Mouse (Mus musculus): Measurements from ENCODE around the gene Acacb. TPM values are rescaled to one million over a fixed set of nuclear protein-coding genes. Genes with fewer than 3 reads are reported as not detected.

Acacb gene
- polyA plus RNA-seq, 1 experiment from 2014 or later: 5.1 TPM

- Histone ChIP-seq H3K27ac (ENCODE audit: low read length) (no peak overlapping the region), H3K9me3 (replicated peaks; ENCODE audit: control insufficient read depth, low read length, poor library complexity, severe bottlenecking) (no peaks in the 10 kb centered on the region), H3K9ac (ENCODE audit: low read depth, low read length) (no peak overlapping the region), H3K36me3 (ENCODE audit: control insufficient read depth, insufficient read depth, low read length) (no peaks in the 10 kb centered on the region), H3K4me3 (ENCODE audit: low read depth, low read length) (no peak overlapping the region), H3K4me1 (ENCODE audit: control insufficient read depth, insufficient read depth, low read length) (peaks cover 2% of the 10 kb centered on the region; the same call in 1 of the 2 replicates), H3K4me2 (ENCODE audit: low read length) (no peak overlapping the region), H3K27me3 (ENCODE audit: control insufficient read depth, insufficient read depth, low read depth, low read length) (peaks cover 8% of the 10 kb centered on the region)
- ATAC-seq: no peak
- WGBS: 84% methylated on average over 8 of the region's 8 CpGs
These were observed 118.5 kb downstream of the Acacb start for GRCm38 (mm10) chr5:114264791-114265190.

- Histone ChIP-seq H3K9me3 (replicated peaks; ENCODE audit: control insufficient read depth, low read length, poor library complexity, severe bottlenecking) (no peaks in the 10 kb centered on the region), H3K9ac (ENCODE audit: low read depth, low read length) (no peak overlapping the region), H3K36me3 (ENCODE audit: control insufficient read depth, insufficient read depth, low read length) (no peaks in the 10 kb centered on the region), H3K27ac (ENCODE audit: low read length) (no peak overlapping the region), H3K4me1 (ENCODE audit: control insufficient read depth, insufficient read depth, low read length) (peaks cover 9% of the 10 kb centered on the region), H3K4me2 (ENCODE audit: low read length) (no peak overlapping the region), H3K27me3 (ENCODE audit: control insufficient read depth, insufficient read depth, low read depth, low read length) (peaks cover 40% of the 10 kb centered on the region), H3K4me3 (ENCODE audit: low read depth, low read length) (no peak overlapping the region)
- ATAC-seq: no peak
- 24% methylated on average over 7 of the region's 7 CpGs for WGBS
These were observed 122.3 kb downstream of the Acacb start for GRCm38 (mm10) chr5:114268646-114269045.

GRCm38 (mm10) chr5:114269499-114269898 lies 123.2 kb downstream of the Acacb start:
- peaks cover 16% of the 10 kb centered on the region for H3K4me1 ChIP-seq (ENCODE audit: control insufficient read depth, insufficient read depth, low read length)
- H3K9ac ChIP-seq (ENCODE audit: low read depth, low read length): no peak overlapping the region
- H3K27me3 ChIP-seq (ENCODE audit: control insufficient read depth, insufficient read depth, low read depth, low read length): peaks cover 49% of the 10 kb centered on the region
- no peak for ATAC-seq
- no peaks in the 10 kb centered on the region for H3K36me3 ChIP-seq (ENCODE audit: control insufficient read depth, insufficient read depth, low read length)
- no peak overlapping the region for H3K4me3 ChIP-seq (ENCODE audit: low read depth, low read length)
- no peak overlapping the region for H3K27ac ChIP-seq (ENCODE audit: low read length)
- 69% methylated on average over 7 of the region's 7 CpGs for WGBS
- no peak overlapping the region for H3K4me2 ChIP-seq (ENCODE audit: low read length)
- no peaks in the 10 kb centered on the region for H3K9me3 ChIP-seq (replicated peaks; ENCODE audit: control insufficient read depth, low read length, poor library complexity, severe bottlenecking)

GRCm38 (mm10) chr5:114269984-114270383 lies 123.6 kb downstream of the Acacb start:
- ATAC-seq: no peak
- H3K4me2 ChIP-seq (ENCODE audit: low read length): no peak overlapping the region
- H3K9ac ChIP-seq (ENCODE audit: low read depth, low read length): no peak overlapping the region
- 14% methylated on average over 12 of the region's 12 CpGs for WGBS
- H3K9me3 ChIP-seq (replicated peaks; ENCODE audit: control insufficient read depth, low read length, poor library complexity, severe bottlenecking): no peaks in the 10 kb centered on the region
- no peak overlapping the region for H3K27ac ChIP-seq (ENCODE audit: low read length)
- peaks cover 51% of the 10 kb centered on the region for H3K27me3 ChIP-seq (ENCODE audit: control insufficient read depth, insufficient read depth, low read depth, low read length)
- no peak overlapping the region for H3K4me3 ChIP-seq (ENCODE audit: low read depth, low read length)
- H3K36me3 ChIP-seq (ENCODE audit: control insufficient read depth, insufficient read depth, low read length): no peaks in the 10 kb centered on the region
- peaks cover 16% of the 10 kb centered on the region for H3K4me1 ChIP-seq (ENCODE audit: control insufficient read depth, insufficient read depth, low read length)

- H3K9me3 ChIP-seq (replicated peaks; ENCODE audit: control insufficient read depth, low read length, poor library complexity, severe bottlenecking): no peaks in the 10 kb centered on the region
- H3K27ac ChIP-seq (ENCODE audit: low read length): no peak within 1 kb of the TSS
- no peaks in the 10 kb centered on the region for H3K36me3 ChIP-seq (ENCODE audit: control insufficient read depth, insufficient read depth, low read length)
- no peak within 1 kb of the TSS for H3K9ac ChIP-seq (ENCODE audit: low read depth, low read length)
- peak within 1 kb of the TSS; percentile 40 for H3K4me3 ChIP-seq (ENCODE audit: low read depth, low read length)
- H3K4me2 ChIP-seq (ENCODE audit: low read length): peak within 1 kb of the TSS; percentile 71
- ATAC-seq: peak; percentile 28; the same call in 1 of the 2 replicates
- H3K4me1 ChIP-seq (ENCODE audit: control insufficient read depth, insufficient read depth, low read length): peaks cover 14% of the 10 kb centered on the region
- peaks cover 73% of the 10 kb centered on the region for H3K27me3 ChIP-seq (ENCODE audit: control insufficient read depth, insufficient read depth, low read depth, low read length)
- under 1% methylated on average over 51 of the region's 56 CpGs for WGBS
These were observed 127.5 kb downstream of the Acacb start, which contains the start of gene Foxn4 for GRCm38 (mm10) chr5:114273693-114274402. Gene Foxn4, minus strand, starts transcription at chr5:114273807.

- Histone ChIP-seq H3K4me2 (ENCODE audit: low read length) (no peak overlapping the region), H3K4me3 (ENCODE audit: low read depth, low read length) (no peak overlapping the region), H3K27ac (ENCODE audit: low read length) (no peak overlapping the region), H3K36me3 (ENCODE audit: control insufficient read depth, insufficient read depth, low read length) (no peaks in the 10 kb centered on the region), H3K4me1 (ENCODE audit: control insufficient read depth, insufficient read depth, low read length) (peaks cover 14% of the 10 kb centered on the region), H3K9ac (ENCODE audit: low read depth, low read length) (no peak overlapping the region), H3K27me3 (ENCODE audit: control insufficient read depth, insufficient read depth, low read depth, low read length) (peaks cover 64% of the 10 kb centered on the region), H3K9me3 (replicated peaks; ENCODE audit: control insufficient read depth, low read length, poor library complexity, severe bottlenecking) (no peaks in the 10 kb centered on the region)
- 15% methylated on average over 8 of the region's 8 CpGs for WGBS
- no peak for ATAC-seq
These were observed 129.0 kb downstream of the Acacb start for GRCm38 (mm10) chr5:114275339-114275738.

- H3K4me2 ChIP-seq (ENCODE audit: low read length): no peak overlapping the region
- peaks cover 58% of the 10 kb centered on the region for H3K27me3 ChIP-seq (ENCODE audit: control insufficient read depth, insufficient read depth, low read depth, low read length)
- ATAC-seq: no peak
- peaks cover 14% of the 10 kb centered on the region for H3K4me1 ChIP-seq (ENCODE audit: control insufficient read depth, insufficient read depth, low read length)
- WGBS: 15% methylated on average over 16 of the region's 16 CpGs
- no peak overlapping the region for H3K9ac ChIP-seq (ENCODE audit: low read depth, low read length)
- H3K36me3 ChIP-seq (ENCODE audit: control insufficient read depth, insufficient read depth, low read length): no peaks in the 10 kb centered on the region
- H3K9me3 ChIP-seq (replicated peaks; ENCODE audit: control insufficient read depth, low read length, poor library complexity, severe bottlenecking): no peaks in the 10 kb centered on the region
- no peak overlapping the region for H3K27ac ChIP-seq (ENCODE audit: low read length)
- H3K4me3 ChIP-seq (ENCODE audit: low read depth, low read length): no peak overlapping the region
These were observed 129.7 kb downstream of the Acacb start for GRCm38 (mm10) chr5:114275991-114276390.

- 13% methylated on average over 12 of the region's 12 CpGs for WGBS
- Histone ChIP-seq H3K27ac (ENCODE audit: low read length) (no peak overlapping the region), H3K27me3 (ENCODE audit: control insufficient read depth, insufficient read depth, low read depth, low read length) (peaks cover 28% of the 10 kb centered on the region)
These were observed 133.2 kb downstream of the Acacb start for GRCm38 (mm10) chr5:114279382-114280143.

GRCm38 (mm10) chr5:114282346-114282745 lies 136.0 kb downstream of the Acacb start:
- Histone ChIP-seq H3K27ac (ENCODE audit: low read length) (peak overlapping the region; percentile 14; the same call in 1 of the 2 replicates), H3K4me1 (ENCODE audit: control insufficient read depth, insufficient read depth, low read length) (0 out of 2 replicates have a peak, but pooled peaks cover 2% of the 10 kb centered on the region), H3K4me2 (ENCODE audit: low read length) (no peak overlapping the region), H3K4me3 (ENCODE audit: low read depth, low read length) (no peak overlapping the region), H3K9ac (ENCODE audit: low read depth, low read length) (no peak overlapping the region), H3K9me3 (replicated peaks; ENCODE audit: control insufficient read depth, low read length, poor library complexity, severe bottlenecking) (no peaks in the 10 kb centered on the region), H3K27me3 (ENCODE audit: control insufficient read depth, insufficient read depth, low read depth, low read length) (peaks cover 5% of the 10 kb centered on the region; the same call in 1 of the 2 replicates), H3K36me3 (ENCODE audit: control insufficient read depth, insufficient read depth, low read length) (no peaks in the 10 kb centered on the region)
- WGBS: 25% methylated on average over 6 of the region's 6 CpGs
- ATAC-seq: 0 out of 2 replicates have a peak, but pooled peaks have one; percentile 25

More at GRCm38 (mm10) chr5:114279382-114280143, 133.2 kb downstream of the Acacb start:
- no peak overlapping the region for H3K9ac ChIP-seq (ENCODE audit: low read depth, low read length)
- no peak for ATAC-seq
- peaks cover 2% of the 10 kb centered on the region; the same call in 1 of the 2 replicates for H3K4me1 ChIP-seq (ENCODE audit: control insufficient read depth, insufficient read depth, low read length)
- peak overlapping the region; percentile 36 for H3K4me2 ChIP-seq (ENCODE audit: low read length)
- no peaks in the 10 kb centered on the region for H3K36me3 ChIP-seq (ENCODE audit: control insufficient read depth, insufficient read depth, low read length)
- H3K9me3 ChIP-seq (replicated peaks; ENCODE audit: control insufficient read depth, low read length, poor library complexity, severe bottlenecking): no peaks in the 10 kb centered on the region
- H3K4me3 ChIP-seq (ENCODE audit: low read depth, low read length): peak overlapping the region; percentile 6; the same call in 1 of the 2 replicates
